Mouse (Mus musculus): ENCODE measurements around the gene Osbpl3. TPM values are rescaled to one million over a fixed set of nuclear protein-coding genes. Genes with fewer than 3 reads are reported as not detected.

Gene Osbpl3
- polyA plus RNA-seq, 1 experiment from 2014 or later, result 4.1 TPM

GRCm38 (mm10) chr6:50379740-50380139 lies 76.3 kb downstream of the Osbpl3 start:
- ATAC-seq (ENCODE audit: low FRiP score, low read depth), result no peak
- H3K4me2 ChIP-seq, result no peak overlapping the region
- 97% methylated on average over 4 of the region's 4 CpGs for WGBS

GRCm38 (mm10) chr6:50379136-50379535 lies 76.9 kb downstream of the Osbpl3 start:
- Histone ChIP-seq H3K4me1 (replicated peaks) (no peaks in the 10 kb centered on the region; the same call in 1 of the 2 replicates), H3K9me3 (no peaks in the 10 kb centered on the region), H3K4me3 (no peak overlapping the region), H3K27ac (replicated peaks) (no peak overlapping the region), H3K27me3 (no peaks in the 10 kb centered on the region), H3K36me3 (no peaks in the 10 kb centered on the region), H3K9ac (no peak overlapping the region), H3K4me2 (no peak overlapping the region)
- no peak for ATAC-seq (ENCODE audit: low FRiP score, low read depth)
- WGBS, result 82% methylated on average over 5 of the region's 5 CpGs

More at GRCm38 (mm10) chr6:50379740-50380139, 76.3 kb downstream of the Osbpl3 start:
- no peak overlapping the region for H3K27ac ChIP-seq (replicated peaks)
- H3K4me1 ChIP-seq (replicated peaks), result no peaks in the 10 kb centered on the region; the same call in 1 of the 2 replicates
- H3K9ac ChIP-seq, result no peak overlapping the region
- no peaks in the 10 kb centered on the region for H3K36me3 ChIP-seq
- no peak overlapping the region for H3K4me3 ChIP-seq
- H3K9me3 ChIP-seq, result no peaks in the 10 kb centered on the region
- H3K27me3 ChIP-seq, result no peaks in the 10 kb centered on the region

GRCm38 (mm10) chr6:50377742-50378720 lies 78.0 kb downstream of the Osbpl3 start:
- Histone ChIP-seq H3K27ac (replicated peaks) (no peak overlapping the region), H3K9me3 (no peaks in the 10 kb centered on the region), H3K27me3 (no peaks in the 10 kb centered on the region), H3K9ac (no peak overlapping the region), H3K36me3 (no peaks in the 10 kb centered on the region), H3K4me2 (no peak overlapping the region), H3K4me1 (replicated peaks) (peaks cover 3% of the 10 kb centered on the region; the same call in 1 of the 2 replicates), H3K4me3 (no peak overlapping the region)
- WGBS, result 87% methylated on average over 21 of the region's 21 CpGs
- no peak for ATAC-seq (ENCODE audit: low FRiP score, low read depth)

- H3K4me2 ChIP-seq, result no peak overlapping the region
- WGBS, result 92% methylated on average over 1 of the region's 1 CpGs
- H3K4me1 ChIP-seq (replicated peaks), result peaks cover 3% of the 10 kb centered on the region; the same call in 1 of the 2 replicates
- H3K36me3 ChIP-seq, result no peaks in the 10 kb centered on the region
- H3K9me3 ChIP-seq, result no peaks in the 10 kb centered on the region
- no peak overlapping the region for H3K4me3 ChIP-seq
- no peak for ATAC-seq (ENCODE audit: low FRiP score, low read depth)
- no peak overlapping the region for H3K27ac ChIP-seq (replicated peaks)
- no peaks in the 10 kb centered on the region for H3K27me3 ChIP-seq
- no peak overlapping the region for H3K9ac ChIP-seq
Observed at GRCm38 (mm10) chr6:50376684-50377083, 79.3 kb downstream of the Osbpl3 start.

- Histone ChIP-seq H3K4me2 (no peak overlapping the region), H3K27ac (replicated peaks) (no peak overlapping the region), H3K4me3 (no peak overlapping the region), H3K27me3 (no peaks in the 10 kb centered on the region), H3K9ac (no peak overlapping the region), H3K9me3 (no peaks in the 10 kb centered on the region), H3K36me3 (no peaks in the 10 kb centered on the region), H3K4me1 (replicated peaks) (0 out of 2 replicates have a peak, but pooled peaks cover 3% of the 10 kb centered on the region)
- 64% methylated on average over 5 of the region's 5 CpGs for whole genome bisulfite sequencing
- ATAC-seq (ENCODE audit: low FRiP score, low read depth), result peak; percentile 42; the same call in 1 of the 2 replicates
Observed at GRCm38 (mm10) chr6:50372516-50373424, 83.2 kb downstream of the Osbpl3 start.

GRCm38 (mm10) chr6:50371501-50372086 lies 84.4 kb downstream of the Osbpl3 start:
- Histone ChIP-seq H3K36me3 (no peaks in the 10 kb centered on the region), H3K4me2 (no peak overlapping the region), H3K4me1 (replicated peaks) (0 out of 2 replicates have a peak, but pooled peaks cover 3% of the 10 kb centered on the region), H3K9me3 (no peaks in the 10 kb centered on the region), H3K27me3 (no peaks in the 10 kb centered on the region), H3K4me3 (no peak overlapping the region), H3K9ac (no peak overlapping the region), H3K27ac (replicated peaks) (no peak overlapping the region)
- no peak for ATAC-seq (ENCODE audit: low FRiP score, low read depth)
- 91% methylated on average over 8 of the region's 8 CpGs for WGBS

- H3K9ac ChIP-seq, result no peak overlapping the region
- WGBS, result 93% methylated on average over 8 of the region's 8 CpGs
- no peaks in the 10 kb centered on the region for H3K27me3 ChIP-seq
- no peak overlapping the region for H3K27ac ChIP-seq (replicated peaks)
- H3K9me3 ChIP-seq, result no peaks in the 10 kb centered on the region
- H3K4me3 ChIP-seq, result no peak overlapping the region
- H3K4me2 ChIP-seq, result no peak overlapping the region
- no peak for ATAC-seq (ENCODE audit: low FRiP score, low read depth)
- no peaks in the 10 kb centered on the region for H3K36me3 ChIP-seq
- 0 out of 2 replicates have a peak, but pooled peaks cover 3% of the 10 kb centered on the region for H3K4me1 ChIP-seq (replicated peaks)
Observed at GRCm38 (mm10) chr6:50368502-50369292, 87.3 kb downstream of the Osbpl3 start.

GRCm38 (mm10) chr6:50367836-50368235 lies 88.2 kb downstream of the Osbpl3 start:
- H3K4me2 ChIP-seq, result no peak overlapping the region
- H3K9me3 ChIP-seq, result no peaks in the 10 kb centered on the region
- H3K27ac ChIP-seq (replicated peaks), result no peak overlapping the region
- no peaks in the 10 kb centered on the region for H3K4me1 ChIP-seq (replicated peaks)
- ATAC-seq (ENCODE audit: low FRiP score, low read depth), result no peak
- no peak overlapping the region for H3K4me3 ChIP-seq
- no peaks in the 10 kb centered on the region for H3K36me3 ChIP-seq
- H3K9ac ChIP-seq, result no peak overlapping the region
- H3K27me3 ChIP-seq, result no peaks in the 10 kb centered on the region
- WGBS, result 88% methylated on average over 5 of the region's 5 CpGs

- H3K27me3 ChIP-seq, result no peaks in the 10 kb centered on the region
- no peaks in the 10 kb centered on the region for H3K36me3 ChIP-seq
- no peak overlapping the region for H3K27ac ChIP-seq (replicated peaks)
- H3K9me3 ChIP-seq, result no peaks in the 10 kb centered on the region
- H3K4me1 ChIP-seq (replicated peaks), result peaks cover 6% of the 10 kb centered on the region; the same call in 1 of the 2 replicates
- H3K4me3 ChIP-seq, result no peak overlapping the region
- ATAC-seq (ENCODE audit: low FRiP score, low read depth), result no peak
- 83% methylated on average over 5 of the region's 5 CpGs for WGBS
- H3K9ac ChIP-seq, result no peak overlapping the region
- no peak overlapping the region for H3K4me2 ChIP-seq
Observed at GRCm38 (mm10) chr6:50366724-50367123, 89.3 kb downstream of the Osbpl3 start.

- H3K4me3 ChIP-seq, result no peak overlapping the region
- no peak overlapping the region for H3K27ac ChIP-seq (replicated peaks)
- H3K4me1 ChIP-seq (replicated peaks), result peaks cover 6% of the 10 kb centered on the region; the same call in 1 of the 2 replicates
- H3K9ac ChIP-seq, result no peak overlapping the region
- 94% methylated on average over 7 of the region's 7 CpGs for WGBS
- no peaks in the 10 kb centered on the region for H3K9me3 ChIP-seq
- no peaks in the 10 kb centered on the region for H3K36me3 ChIP-seq
- ATAC-seq (ENCODE audit: low FRiP score, low read depth), result no peak
- no peaks in the 10 kb centered on the region for H3K27me3 ChIP-seq
- H3K4me2 ChIP-seq, result no peak overlapping the region
Observed at GRCm38 (mm10) chr6:50366319-50366718, 89.7 kb downstream of the Osbpl3 start.

GRCm38 (mm10) chr6:50364364-50364763 lies 91.6 kb downstream of the Osbpl3 start:
- no peak overlapping the region for H3K27ac ChIP-seq (replicated peaks)
- ATAC-seq (ENCODE audit: low FRiP score, low read depth), result no peak
- no peak overlapping the region for H3K9ac ChIP-seq
- H3K9me3 ChIP-seq, result no peaks in the 10 kb centered on the region
- H3K4me2 ChIP-seq, result no peak overlapping the region
- no peak overlapping the region for H3K4me3 ChIP-seq
- H3K27me3 ChIP-seq, result no peaks in the 10 kb centered on the region
- peaks cover 6% of the 10 kb centered on the region; the same call in 1 of the 2 replicates for H3K4me1 ChIP-seq (replicated peaks)
- 96% methylated on average over 8 of the region's 8 CpGs for WGBS
- H3K36me3 ChIP-seq, result no peaks in the 10 kb centered on the region
